Mouse (Mus musculus) E14TG2a.4 (cell line): ENCODE measurements around the gene Gm15217.

Source experiments
- CTCF ChIP-seq: conservative IDR thresholded peaks from 2 replicates; pipeline ENCODE4 v1.5.1; 2014; ENCODE audit warnings: low read length
- NANOG ChIP-seq: IDR thresholded peaks from 2 replicates; pipeline ENCODE4 v1.6.1; 2014; ENCODE audit warnings: borderline replicate concordance, low read length, mixed read lengths

DNA sequence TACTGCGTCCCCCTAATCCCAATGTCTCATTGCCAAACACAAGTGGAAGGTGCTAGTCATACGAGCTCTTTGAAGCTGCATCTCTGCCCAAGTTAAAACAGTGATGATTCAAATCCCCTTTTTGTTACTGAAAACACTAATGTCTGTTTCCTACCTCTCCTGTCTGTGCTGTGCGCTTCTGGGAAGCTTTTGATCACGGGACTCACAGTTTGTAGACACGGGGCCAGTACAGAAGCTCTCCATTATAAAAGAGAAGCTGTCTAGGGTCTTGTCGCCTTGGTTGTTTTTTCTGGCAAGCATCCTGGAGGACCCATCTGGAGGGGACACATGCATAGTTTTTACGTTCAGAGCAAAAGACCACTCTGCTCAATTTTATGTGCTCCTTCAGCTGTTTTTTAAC is 21.9 kb upstream of the Gm15217 start:
- TF ChIP-seq CTCF (no peak), NANOG (no peak)
